Mouse (Mus musculus): ENCODE measurements around the gene Fars2.

DNA sequence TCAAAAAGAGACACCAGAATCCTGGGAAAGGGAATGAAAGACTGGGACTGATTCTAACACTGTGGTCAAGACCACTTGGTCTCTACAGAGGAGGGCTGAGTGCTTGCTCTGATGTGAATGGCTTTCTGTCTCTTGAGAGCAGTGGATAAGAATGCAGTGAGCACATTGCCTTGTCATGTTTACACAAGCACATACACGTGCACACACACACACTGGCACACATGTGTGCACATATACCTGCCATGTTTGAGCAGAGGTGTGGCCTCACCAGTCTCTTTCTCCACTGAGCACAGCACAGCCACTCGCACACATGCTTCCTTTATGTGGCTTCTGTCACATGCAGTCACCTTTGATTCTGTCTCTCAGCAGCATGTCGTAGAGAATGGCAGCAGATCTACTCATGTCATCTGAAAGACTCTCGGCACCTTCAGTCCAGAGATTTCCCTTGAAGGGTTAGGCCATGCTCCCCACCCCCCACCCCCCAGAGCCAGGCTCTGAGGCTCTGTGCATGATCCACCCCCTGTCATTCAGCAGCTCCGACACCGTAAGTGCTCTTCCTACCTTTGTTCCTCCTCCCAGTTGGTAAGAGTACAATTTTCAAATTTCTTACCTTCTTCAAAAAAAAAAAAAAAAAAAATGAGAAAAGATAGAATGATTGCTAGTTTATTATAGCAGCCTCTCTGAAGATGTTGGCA, 313.4 kb downstream of the Fars2 start:
- TF ChIP-seq CTCF (IDR thresholded peaks at IDR 0.05; ENCODE audit: low read depth) (no peak), EP300 (IDR thresholded peaks at IDR 0.05; ENCODE audit: low read depth) (no peak)

Data from heart, postnatal 0 days (tissue).